Mouse (Mus musculus) ES-E14 (cell line): ENCODE measurements at regions not wholly inside any gene's neighbourhood (a gene's known extent, or its start where the extent isn't known, plus 50 kb on each side); places are given as distances from the start of the nearest gene placed in this dataset.

Experiments
- DNase-seq: peaks from one replicate; pipeline ENCODE4 v3.0.0-alpha.2; 2013; ENCODE audit warnings: low read depth, low spot score
- H3K27ac ChIP-seq: 2 replicates; pipeline ENCODE4 v1.5.1; 2012; ENCODE audit warnings: low read depth, mild to moderate bottlenecking, low read length, moderate library complexity, mixed read lengths; ENCODE audit not compliant: poor library complexity, insufficient read depth, severe bottlenecking
- H3K36me3 ChIP-seq: 2 replicates; pipeline ENCODE4 v1.6.1; 2012; ENCODE audit warnings: mild to moderate bottlenecking, low read length, moderate library complexity, mixed read lengths; ENCODE audit not compliant: control insufficient read depth, poor library complexity, insufficient read depth, severe bottlenecking
- H3K4me1 ChIP-seq, 2 experiments: fragments of 150-350 bp in 1 of 2; sonication (generic) in 1 of 2; 2 replicates each; pipeline ENCODE4 v1.6.1; 2012; ENCODE audit warnings: low read length in 2 of 2, mild to moderate bottlenecking in 1 of 2, mixed read lengths in 1 of 2; ENCODE audit not compliant: control insufficient read depth in 2 of 2, insufficient read depth in 2 of 2, poor library complexity in 1 of 2
- H3K4me3 ChIP-seq, 2 experiments: fragments of 150-350 bp in 1 of 2; sonication (generic) in 1 of 2; 2 replicates each; pipeline ENCODE4 v1.5.1; 2012; ENCODE audit warnings: low read length in 2 of 2, low read depth in 1 of 2, mild to moderate bottlenecking in 1 of 2, mixed read lengths in 1 of 2; ENCODE audit not compliant: insufficient read depth in 1 of 2, poor library complexity in 1 of 2, severe bottlenecking in 1 of 2
- H3K9ac ChIP-seq: 2 replicates; pipeline ENCODE4 v1.6.1; 2012; ENCODE audit warnings: low read depth, mild to moderate bottlenecking, low read length, mixed read lengths; ENCODE audit not compliant: poor library complexity, insufficient read depth, severe bottlenecking
- H3K9me3 ChIP-seq: fragments of 150-350 bp; sonication (generic); 2 replicates; pipeline ENCODE4 v1.6.1; 2012; ENCODE audit warnings: low read depth, mild to moderate bottlenecking, low read length; ENCODE audit not compliant: control insufficient read depth, insufficient read depth
- CHD2 ChIP-seq: IDR thresholded peaks from 2 replicates; pipeline ENCODE4 v1.6.1; 2014; ENCODE audit warnings: mild to moderate bottlenecking, low read depth, low read length, inconsistent platforms
- HCFC1 ChIP-seq: IDR thresholded peaks from 2 replicates; pipeline ENCODE4 v1.6.1; 2012; ENCODE audit warnings: low read length, inconsistent platforms, borderline replicate concordance; ENCODE audit not compliant: insufficient read depth
- MAFK ChIP-seq: IDR thresholded peaks from 2 replicates; pipeline ENCODE4 v1.6.1; 2014; ENCODE audit warnings: mild to moderate bottlenecking, low read depth, low read length, inconsistent platforms; ENCODE audit not compliant: insufficient read depth
- ZC3H11A ChIP-seq: IDR thresholded peaks from 2 replicates; pipeline ENCODE4 v1.6.1; 2012; ENCODE audit warnings: low read depth, mild to moderate bottlenecking, inconsistent platforms, low read length, borderline replicate concordance
- ZNF384 ChIP-seq: IDR thresholded peaks from 2 replicates; pipeline ENCODE4 v1.6.1; 2012; ENCODE audit warnings: low read depth, low read length, inconsistent platforms
- in situ Hi-C, 2 experiments: fragments of 600-800 bp; cut with MboI; formaldehyde crosslinking; loops; one replicate each; pipeline ENCODE4 v1.15.1; 2025; ENCODE audit warnings: low sequenced_read_pairs in 2 of 2, inconsistent platforms in 1 of 2; ENCODE audit not compliant: unreplicated experiment in 2 of 2

- Histone ChIP-seq H3K9me3 (no peaks in the 10 kb centered on the region), H3K27ac (no peak overlapping the region), H3K36me3 (no peaks in the 10 kb centered on the region), H3K4me1 (no peaks in the 10 kb centered on the region), H3K9ac (no peak overlapping the region), H3K4me3 (no peak overlapping the region)
- no peak for DNase-seq
- in situ Hi-C loops, result no loop called here
- TF ChIP-seq CHD2, result no peak
- TF ChIP-seq HCFC1, result no peak
- TF ChIP-seq MAFK, result no peak
- no peak for TF ChIP-seq ZNF384
- no peak for TF ChIP-seq ZC3H11A
Observed at GRCm38 (mm10) chr4:54497312-54497994, 447.4 kb upstream of the Zfp462 start.

GRCm38 (mm10) chr4:54515934-54516333 lies 428.9 kb upstream of the Zfp462 start:
- Histone ChIP-seq H3K27ac (no peak overlapping the region), H3K9me3 (no peaks in the 10 kb centered on the region), H3K36me3 (no peaks in the 10 kb centered on the region), H3K4me3 (no peak overlapping the region), H3K9ac (no peak overlapping the region), H3K4me1 (no peaks in the 10 kb centered on the region)
- DNase-seq, result no peak
- in situ Hi-C loops, result no loop called here
- TF ChIP-seq ZC3H11A (no peak), MAFK (no peak), ZNF384 (no peak), HCFC1 (no peak), CHD2 (no peak)

GRCm38 (mm10) chr4:54523283-54523682 lies 421.6 kb upstream of the Zfp462 start:
- no peak for DNase-seq
- Histone ChIP-seq H3K4me3 (no peak overlapping the region), H3K9ac (no peak overlapping the region), H3K36me3 (no peaks in the 10 kb centered on the region), H3K27ac (no peak overlapping the region), H3K9me3 (no peaks in the 10 kb centered on the region), H3K4me1 (no peaks in the 10 kb centered on the region)
- in situ Hi-C loops, result no loop called here
- TF ChIP-seq ZC3H11A (no peak), CHD2 (no peak), ZNF384 (no peak), HCFC1 (no peak), MAFK (no peak)

- H3K9ac ChIP-seq, result no peak overlapping the region
- no peak for DNase-seq
- no peaks in the 10 kb centered on the region for H3K4me1 ChIP-seq
- H3K36me3 ChIP-seq, result no peaks in the 10 kb centered on the region
- TF ChIP-seq ZC3H11A (no peak), ZNF384 (no peak), HCFC1 (no peak), CHD2 (no peak), MAFK (no peak)
- in situ Hi-C loops, result no loop called here
- H3K27ac ChIP-seq, result no peak overlapping the region
- no peak overlapping the region for H3K4me3 ChIP-seq
- H3K9me3 ChIP-seq, result no peaks in the 10 kb centered on the region
Observed at GRCm38 (mm10) chr4:54526003-54526586, 418.8 kb upstream of the Zfp462 start.
